Mouse (Mus musculus): ENCODE measurements around the gene Mpv17. TPM values are rescaled to one million over a fixed set of nuclear protein-coding genes. Genes with fewer than 3 reads are reported as not detected.
A peak's percentile ranks its signal among the peaks of the same experiment; 100 is the strongest.

Mpv17 gene
- total and polyA plus RNA-seq, 3 experiments = 25.8 to 49.9 TPM; not detected in 1

GRCm38 (mm10) chr5:31192939-31193630 is 39.0 kb upstream of the Mpv17 start, which contains the start of the genes Snx17 and Eif2b4 (continued):
- TF ChIP-seq EP300 (IDR thresholded peaks at IDR 0.05; ENCODE audit: low read depth in 1 of 2, low read length in 2 of 2) (peak in 1 of 2 experiments; percentile 64; a peak in 2 of 4 replicates), GABPA (IDR thresholded peaks at IDR 0.05; ENCODE audit: low read depth, low read length) (peak; percentile 51; the same call in 1 of the 2 replicates), CTCF (IDR thresholded peaks at IDR 0.05 in 2 of 3, conservative IDR thresholded peaks at IDR 0.05 in 1 of 3; ENCODE audit: control insufficient read depth in 1 of 3, insufficient read depth in 1 of 3, low read depth in 2 of 3, low read length in 3 of 3, poor library complexity in 1 of 3, severe bottlenecking in 1 of 3) (peak in 2 of 3 experiments; percentile 82; a peak in 5 of 6 replicates), RAD21 (IDR thresholded peaks at IDR 0.05; ENCODE audit: low read depth, low read length) (no peak), MAFK (IDR thresholded peaks at IDR 0.05; ENCODE audit: borderline replicate concordance, low read depth, low read length) (no peak), MEF2A (IDR thresholded peaks at IDR 0.05; ENCODE audit: extremely low read depth, insufficient replicate concordance, low read depth, low read length, poor library complexity, severe bottlenecking) (no peak; the same call in 1 of the 2 replicates), MYC (IDR thresholded peaks at IDR 0.05; ENCODE audit: low read depth, low read length) (no peak; the same call in 1 of the 2 replicates), MYB (IDR thresholded peaks at IDR 0.05; ENCODE audit: low read depth, low read length) (no peak), POLR2AphosphoS5 (IDR thresholded peaks at IDR 0.05; ENCODE audit: borderline replicate concordance, low read depth, low read length) (peak; percentile 70), E2F4 (IDR thresholded peaks at IDR 0.05; ENCODE audit: borderline replicate concordance, low read depth, low read length) (peak; percentile 48; the same call in 1 of the 2 replicates), USF2 (IDR thresholded peaks at IDR 0.05; ENCODE audit: borderline replicate concordance in 1 of 2, insufficient read depth in 1 of 2, low read depth in 1 of 2, low read length in 2 of 2) (no peak), POLR2AphosphoS2 (IDR thresholded peaks at IDR 0.05; ENCODE audit: low read length) (peak; percentile 78), ETS1 (IDR thresholded peaks at IDR 0.05; ENCODE audit: low read depth, low read length) (peak; percentile 75), TBP (IDR thresholded peaks at IDR 0.05; ENCODE audit: low read depth, low read length) (peak; percentile 87; the same call in 1 of the 2 replicates), ZMIZ1 (IDR thresholded peaks at IDR 0.05; ENCODE audit: low read depth, low read length) (peak; percentile 92)

- Histone ChIP-seq H3K4me1 (ENCODE audit: control insufficient read depth in 1 of 2, insufficient read depth in 2 of 2, low read length in 2 of 2) (peaks cover 0 to 9% of the 10 kb centered on the region in 2 experiments; a peak in 1 of 4 replicates), H3K79me2 (ENCODE audit: control insufficient read depth, insufficient read depth, low read length, poor library complexity) (peaks cover 24% of the 10 kb centered on the region), H3K27ac (ENCODE audit: control insufficient read depth, low read depth, low read length) (peak overlapping the region; percentile 57), H3K4me3 (ENCODE audit: control insufficient read depth in 1 of 2, insufficient read depth in 1 of 2, low read depth in 2 of 2, low read length in 2 of 2) (peak overlapping the region; percentile 65 to 82), H3K27me3 (ENCODE audit: control insufficient read depth in 1 of 2, insufficient read depth in 2 of 2, low read length in 2 of 2) (no peaks in the 10 kb centered on the region), H3K36me3 (ENCODE audit: control insufficient read depth in 1 of 2, insufficient read depth in 2 of 2, low read length in 2 of 2) (peaks cover 6 to 16% of the 10 kb centered on the region in 2 experiments), H3K9ac (ENCODE audit: control insufficient read depth, low read depth, low read length, poor library complexity, severe bottlenecking) (peak overlapping the region; percentile 83), H3K9me3 (replicated peaks; ENCODE audit: insufficient read depth, low read length) (no peaks in the 10 kb centered on the region)
- DNase-seq (ENCODE audit: low read depth, low spot score) = no peak
- TF ChIP-seq CHD1 (IDR thresholded peaks at IDR 0.05; ENCODE audit: low read depth, low read length) (peak; percentile 90; the same call in 1 of the 2 replicates), CTCF (IDR thresholded peaks at IDR 0.05 in 2 of 3, conservative IDR thresholded peaks at IDR 0.05 in 1 of 3; ENCODE audit: control insufficient read depth in 1 of 3, insufficient read depth in 1 of 3, low read depth in 2 of 3, low read length in 3 of 3, poor library complexity in 1 of 3, severe bottlenecking in 1 of 3) (0 out of 6 replicates have a peak, but pooled peaks of 1 of the 3 experiments have one; percentile 19), RAD21 (IDR thresholded peaks at IDR 0.05; ENCODE audit: low read depth, low read length) (no peak), MAZ (IDR thresholded peaks at IDR 0.05; ENCODE audit: low read depth, low read length) (0 out of 2 replicates have a peak, but pooled peaks have one; percentile 18)
Measured at GRCm38 (mm10) chr5:31192045-31192938, 38.2 kb upstream of the Mpv17 start.
